8 mouse cellular contexts compared by ENCODE assay signal in the genomic region with DNA sequence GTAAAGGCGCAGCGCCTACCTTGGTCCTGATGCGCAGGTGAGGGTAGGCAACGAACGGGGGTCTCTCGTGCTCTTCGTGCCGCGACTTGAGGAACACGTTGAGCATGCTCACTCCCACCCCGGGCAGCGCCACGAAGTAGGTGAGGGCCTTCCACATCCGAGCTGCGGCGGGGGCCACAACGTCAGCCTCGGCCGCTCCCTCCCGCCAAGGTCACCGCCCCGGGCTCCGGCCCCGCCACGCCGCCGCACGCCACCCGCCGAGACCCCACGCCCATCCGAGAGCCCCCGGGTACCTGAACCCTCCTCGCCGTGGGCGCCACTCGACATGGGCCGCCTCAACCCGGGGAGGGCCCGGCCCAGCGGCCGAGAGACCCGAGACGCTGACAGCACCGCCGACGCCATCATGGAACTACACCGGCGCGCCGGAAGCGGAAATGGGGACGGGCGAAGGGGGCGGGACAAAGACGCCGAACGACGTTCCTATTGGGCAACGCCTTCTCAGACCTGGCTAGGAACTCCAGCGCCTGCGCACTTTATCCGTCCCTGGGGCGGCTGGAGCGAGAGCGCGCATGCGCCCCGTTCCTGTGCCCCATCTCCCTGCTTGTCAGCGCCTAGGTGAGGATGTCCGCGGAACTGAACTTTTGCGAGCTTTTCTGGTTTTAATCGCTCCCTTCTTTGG. TPM values are rescaled to one million over a fixed set of nuclear protein-coding genes. Genes with fewer than 3 reads are reported as not detected.
DNase-seq lines count a peak whose midpoint lies in the region; ATAC-seq lines count a peak whose summit lies in the region.

A gene (minus strand): TSS at position 436 of the 679 bp plus-strand sequence.

- H3K36me3 ChIP-seq in hindbrain, embryonic 11.5 days (ENCODE audit: control insufficient read depth, insufficient read depth, low read length) = peaks cover 7% of the 10 kb centered on the region

- H3K4me3 ChIP-seq in hindbrain, embryonic 11.5 days (ENCODE audit: low read depth, low read length) = peak within 1 kb of the TSS; percentile 90

- H3K4me1 ChIP-seq in hindbrain, embryonic 11.5 days (replicated peaks; ENCODE audit: control insufficient read depth, insufficient read depth, low read length) = peaks cover 3% of the 10 kb centered on the region; the same call in 1 of the 2 replicates

- peak; percentile 99 for DNase-seq in Muller cell, postnatal 12 days (ENCODE audit: inconsistent ontology term)
- DNase-seq in cerebellum, adult 9-11 months = peak; percentile 99
- peak; percentile 96 to 99 for DNase-seq in frontal cortex, adult 2 months (ENCODE audit: extremely low spot score in 1 of 2, low spot score in 1 of 2)
- peak; percentile 100 for DNase-seq in hindbrain, embryonic 11.5 days (ENCODE audit: low spot score)
- peak; percentile 99 for DNase-seq in layer of hippocampus, postnatal 10 days (ENCODE audit: low spot score in 2 of 2)
- DNase-seq in lung, postnatal 10 days = peak; percentile 98
- peak; percentile 98 for DNase-seq in ovary, postnatal 36 days (ENCODE audit: low spot score)
- DNase-seq in thymus, postnatal 25 days = peak; percentile 98

- no peaks in the 10 kb centered on the region for H3K9me3 ChIP-seq in hindbrain, embryonic 11.5 days (ENCODE audit: control insufficient read depth, low read length)

- ATAC-seq in hindbrain, embryonic 11.5 days (ENCODE audit: low FRiP score) = peak; percentile 92

- peak within 1 kb of the TSS; percentile 79 for H3K9ac ChIP-seq in hindbrain, embryonic 11.5 days (ENCODE audit: low read depth, low read length)

- under 1% methylated on average over 46 of the region's 74 CpGs for WGBS in hindbrain, embryonic 11.5 days

- H3K27me3 ChIP-seq in hindbrain, embryonic 11.5 days (ENCODE audit: control insufficient read depth, insufficient read depth, low read length) = no peaks in the 10 kb centered on the region

- H3K27ac ChIP-seq in hindbrain, embryonic 11.5 days (ENCODE audit: low read depth, low read length) = peak within 1 kb of the TSS; percentile 72

- H3K4me2 ChIP-seq in hindbrain, embryonic 11.5 days (replicated peaks; ENCODE audit: low read depth, low read length) = peak within 1 kb of the TSS; percentile 81

RNA-seq across cellular contexts. Expression of the gene that starts here (rescaled TPM):
- 2,228 and 3,541 TPM in 2 replicates for polyA plus RNA-seq in frontal cortex, adult 2 months (2012; rRNA removed)
- polyA plus RNA-seq in hindbrain, embryonic 11.5 days (2014; fragmentation: Nextera tagmentation; extraction: Ambion mirVana) = 811 and 829 TPM in 2 replicates
- total RNA-seq in layer of hippocampus, postnatal 10 days (2021) = 100 to 1,000 TPM; 732 to 825 TPM

Comparison
In these comparisons a context has a peak if more than half of its experiments do, and no peak if none do; other contexts are left out.
1. Peak in every context shown above with its lines: DNase-seq, ATAC-seq, H3K4me3 ChIP-seq and H3K27ac ChIP-seq.